Mouse (Mus musculus) ES-Bruce4 (cell line): Measurements from ENCODE around the gene Gm10639.
"Not testable (repeated sequence)": the region's sequence is repeated elsewhere in the genome, so short reads cannot be mapped to it uniquely, and the experiment has no call there.

Experiments
- CTCF ChIP-seq: IDR thresholded peaks from one replicate; pipeline ENCODE4 v1.8.1; 2011; ENCODE audit warnings: low read depth, low read length
- POLR2A ChIP-seq: IDR thresholded peaks from one replicate; pipeline ENCODE4 v1.8.1; 2011; ENCODE audit warnings: low read length; ENCODE audit not compliant: insufficient read depth

GRCm38 (mm10) chr9:78282002-78282711 lies 7.6 kb upstream of the Gm10639 start:
- TF ChIP-seq CTCF, POLR2A: not testable (repeated sequence)
